Mouse (Mus musculus) cortical plate, adult 2 months (tissue): ENCODE results near the gene Galnt15.

ENCODE experiments used
- CTCF ChIP-seq: fragments of 200-500 bp; IDR thresholded peaks from 2 replicates; pipeline ENCODE4 v1.5.1; 2011; ENCODE audit warnings: mild to moderate bottlenecking, control low read depth, low read length; ENCODE audit not compliant: insufficient read depth; ENCODE audit errors: extremely low read depth
- POLR2A ChIP-seq: fragments of 200-500 bp; IDR thresholded peaks from 2 replicates; pipeline ENCODE4 v1.6.1; 2011; ENCODE audit warnings: mild to moderate bottlenecking, low read length, control low read depth; ENCODE audit not compliant: insufficient read depth; ENCODE audit errors: extremely low read depth

DNA sequence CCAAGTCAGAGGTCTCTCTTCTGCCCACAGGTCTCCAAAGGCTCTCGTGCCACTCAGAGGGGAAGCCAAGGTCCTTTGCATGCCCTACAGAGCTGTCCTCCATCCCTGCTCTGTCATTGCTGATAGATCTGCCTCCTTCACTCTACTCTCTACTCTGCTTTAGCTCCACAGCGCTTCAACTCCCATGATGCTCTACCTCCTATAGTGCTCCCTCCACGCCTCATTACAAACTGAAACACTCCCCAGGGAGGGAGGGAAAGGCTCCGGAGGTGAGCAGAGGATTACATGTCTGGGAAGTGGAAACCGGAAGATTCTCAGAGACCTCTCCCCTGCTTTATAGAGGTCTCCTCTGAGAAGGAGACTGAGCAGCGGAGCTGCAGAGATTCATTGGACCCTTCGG, 1.6 kb upstream of the Galnt15 start:
- TF ChIP-seq CTCF (no peak), POLR2A (no peak)
